Mouse (Mus musculus) hindbrain, postnatal 0 days (tissue): Measurements from ENCODE around the gene Mcts1. TPM values are rescaled to one million over a fixed set of nuclear protein-coding genes. Genes with fewer than 3 reads are reported as not detected.

ENCODE experiments used
- ATAC-seq: fragments of 200-750 bp; cut with Nextera tagmentation; 2 replicates; pipeline ENCODE4 v1.8.0; 2017; ENCODE audit warnings: mild to moderate bottlenecking, moderate TSS enrichment, moderate library complexity
- DNase-seq: peaks from one replicate; pipeline ENCODE4 v3.0.0-alpha.2; 2015; ENCODE audit warnings: low spot score
- H3K27ac ChIP-seq: fragments of 300-500 bp; sonication (generic); 2 replicates; pipeline ENCODE4 v1.5.1; 2014; ENCODE audit warnings: mild to moderate bottlenecking
- H3K27me3 ChIP-seq: fragments of 300-500 bp; sonication (generic); 2 replicates; pipeline ENCODE4 v1.6.1; 2014; ENCODE audit warnings: low read length, mixed read lengths; ENCODE audit not compliant: insufficient read depth
- H3K36me3 ChIP-seq: fragments of 300-500 bp; sonication (generic); 2 replicates; pipeline ENCODE4 v1.6.1; 2014; ENCODE audit warnings: low read length, mixed read lengths; ENCODE audit not compliant: insufficient read depth
- H3K4me1 ChIP-seq: fragments of 300-500 bp; sonication (generic); 2 replicates; pipeline ENCODE4 v1.6.1; 2014; ENCODE audit warnings: antibody characterized with exemption, low read length, mixed read lengths; ENCODE audit not compliant: insufficient read depth
- H3K4me2 ChIP-seq: fragments of 300-500 bp; sonication (generic); 2 replicates; pipeline ENCODE4 v1.6.1; 2014; ENCODE audit warnings: low read depth, mild to moderate bottlenecking, low read length, moderate library complexity, mixed read lengths
- H3K4me3 ChIP-seq: fragments of 300-500 bp; sonication (generic); 2 replicates; pipeline ENCODE4 v1.5.1; 2014; ENCODE audit warnings: low read length
- H3K9ac ChIP-seq: fragments of 300-500 bp; sonication (generic); replicated peaks from 2 replicates; pipeline ENCODE4 v1.6.1; 2014; ENCODE audit warnings: mild to moderate bottlenecking, low read length, moderate library complexity, mixed read lengths
- H3K9me3 ChIP-seq: fragments of 300-500 bp; sonication (generic); 2 replicates; pipeline ENCODE4 v1.6.1; 2016; ENCODE audit warnings: low read length, mixed read lengths
- CTCF ChIP-seq: IDR thresholded peaks from 2 replicates; pipeline ENCODE4 v1.5.1; 2016; ENCODE audit warnings: antibody characterized with exemption, control low read depth, low read depth
- WGBS: fragments of 180-500 bp; shearing (Covaris S2); extraction: QIAGEN DNeasy Blood & Tissue Kit; methylation state at CpG from one replicate; pipeline ENCODE4 v1.1.7; 2014; 5-methylcytosine and 5-hydroxymethylcytosine counted together
- polyA plus RNA-seq: library from polyadenylated mRNA; unstranded; fragments of >200 nt; fragmentation: Nextera tagmentation; extraction: Ambion mirVana; gene quantifications from 2 replicates; pipeline ENCODE4 v1.2.1, GENCODE M21; 2015
- total RNA-seq: library from RNA; depleted of rRNA; stranded (reverse); fragments of >200 nt; gene quantifications from 2 replicates; pipeline ENCODE4 v1.2.3, GENCODE M21; 2014

Mcts1 gene
- total and polyA plus RNA-seq, 2 experiments from 2014 or later: 36.9 to 173 TPM

GRCm38 (mm10) chrX:38634801-38635637 is 34.6 kb downstream of the Mcts1 start, which contains the start of gene C1galt1c1:
Gene C1galt1c1 (minus strand): TSS chrX:38635087.
- peak within 1 kb of the TSS; percentile 89 for H3K27ac ChIP-seq
- no peaks in the 10 kb centered on the region for H3K36me3 ChIP-seq
- H3K4me1 ChIP-seq: no peaks in the 10 kb centered on the region
- peak; percentile 99 for ATAC-seq
- H3K27me3 ChIP-seq: no peaks in the 10 kb centered on the region
- WGBS: 27% methylated on average over 32 of the region's 43 CpGs
- H3K9me3 ChIP-seq: no peaks in the 10 kb centered on the region
- peak within 1 kb of the TSS; percentile 47 for H3K4me3 ChIP-seq
- H3K9ac ChIP-seq: peak within 1 kb of the TSS; percentile 61
- peak within 1 kb of the TSS; percentile 58 for H3K4me2 ChIP-seq
- peak; percentile 95 for DNase-seq
- peak; percentile 43 for TF ChIP-seq CTCF

DNA sequence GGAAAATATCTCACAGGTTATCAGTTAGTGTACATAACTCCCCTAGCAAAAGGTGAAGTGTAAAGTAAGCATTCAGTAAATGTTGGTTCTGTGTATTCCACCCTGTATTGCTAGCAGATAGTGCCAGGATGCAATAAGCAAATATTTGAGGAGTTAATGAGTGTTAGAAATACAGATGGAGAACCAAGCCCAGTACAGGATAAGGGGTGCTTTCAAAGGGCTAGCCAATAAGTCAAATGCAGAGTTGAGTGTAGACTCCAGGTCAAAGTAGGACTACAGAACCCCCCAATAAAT is 35.2 kb downstream of the Mcts1 start:
- Histone ChIP-seq H3K27ac (peak overlapping the region; percentile 54; the same call in 1 of the 2 replicates), H3K27me3 (no peaks in the 10 kb centered on the region), H3K9ac (peak overlapping the region; percentile 33), H3K4me1 (no peaks in the 10 kb centered on the region), H3K4me2 (peak overlapping the region; percentile 49), H3K4me3 (peak overlapping the region; percentile 47), H3K36me3 (no peaks in the 10 kb centered on the region), H3K9me3 (no peaks in the 10 kb centered on the region)
- TF ChIP-seq CTCF: no peak
- ATAC-seq: no peak
- no peak for DNase-seq

DNA sequence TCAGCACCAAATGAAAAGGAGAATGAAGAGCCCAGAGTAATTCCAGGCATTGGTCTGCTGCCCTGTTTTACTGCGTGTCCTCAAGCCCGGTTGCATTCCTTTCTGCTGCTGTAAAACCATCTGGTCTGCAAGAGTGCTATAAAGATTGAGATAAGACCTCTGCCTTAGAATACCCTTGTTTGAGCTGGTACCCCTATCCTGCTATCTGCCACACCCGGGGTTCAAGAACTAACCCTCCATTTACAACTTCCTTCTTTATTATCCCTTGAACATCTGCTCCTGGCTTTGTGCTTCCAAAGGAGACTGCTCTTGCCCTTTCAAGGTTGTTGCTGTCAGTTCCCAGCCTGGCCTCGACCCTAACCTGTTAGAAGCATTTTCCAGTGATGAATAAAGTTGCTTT is 41.1 kb downstream of the Mcts1 start:
- no peak overlapping the region for H3K27ac ChIP-seq
- WGBS: 75% methylated on average over 4 of the region's 4 CpGs
- no peak for ATAC-seq

GRCm38 (mm10) chrX:38642183-38642582 is 41.8 kb downstream of the Mcts1 start:
- no peaks in the 10 kb centered on the region for H3K4me1 ChIP-seq

More for the DNA sequence above, 41.1 kb downstream of the Mcts1 start:
- no peaks in the 10 kb centered on the region for H3K4me1 ChIP-seq
- no peaks in the 10 kb centered on the region for H3K9me3 ChIP-seq
- no peak for TF ChIP-seq CTCF
- H3K4me3 ChIP-seq: no peak overlapping the region
- no peaks in the 10 kb centered on the region for H3K36me3 ChIP-seq
- no peak overlapping the region for H3K4me2 ChIP-seq
- DNase-seq: no peak
- H3K9ac ChIP-seq: no peak overlapping the region
- no peaks in the 10 kb centered on the region for H3K27me3 ChIP-seq

GRCm38 (mm10) chrX:38650404-38651039 is 50.1 kb downstream of the Mcts1 start:
- Histone ChIP-seq H3K27ac (no peak overlapping the region), H3K4me3 (no peak overlapping the region), H3K9ac (no peak overlapping the region), H3K36me3 (no peaks in the 10 kb centered on the region), H3K9me3 (no peaks in the 10 kb centered on the region), H3K27me3 (no peaks in the 10 kb centered on the region), H3K4me1 (no peaks in the 10 kb centered on the region), H3K4me2 (no peak overlapping the region)
- TF ChIP-seq CTCF: no peak
- DNase-seq (no peak), ATAC-seq (no peak)
- 58% methylated on average over 9 of the region's 9 CpGs for WGBS

More at GRCm38 (mm10) chrX:38642183-38642582, 41.8 kb downstream of the Mcts1 start:
- no peak overlapping the region for H3K9ac ChIP-seq
- no peak overlapping the region for H3K4me3 ChIP-seq
- H3K27me3 ChIP-seq: no peaks in the 10 kb centered on the region
- DNase-seq (no peak), ATAC-seq (no peak)
- TF ChIP-seq CTCF: no peak
- H3K36me3 ChIP-seq: no peaks in the 10 kb centered on the region
- H3K27ac ChIP-seq: no peak overlapping the region
- WGBS: 71% methylated on average over 4 of the region's 4 CpGs
- no peak overlapping the region for H3K4me2 ChIP-seq
- H3K9me3 ChIP-seq: no peaks in the 10 kb centered on the region

DNA sequence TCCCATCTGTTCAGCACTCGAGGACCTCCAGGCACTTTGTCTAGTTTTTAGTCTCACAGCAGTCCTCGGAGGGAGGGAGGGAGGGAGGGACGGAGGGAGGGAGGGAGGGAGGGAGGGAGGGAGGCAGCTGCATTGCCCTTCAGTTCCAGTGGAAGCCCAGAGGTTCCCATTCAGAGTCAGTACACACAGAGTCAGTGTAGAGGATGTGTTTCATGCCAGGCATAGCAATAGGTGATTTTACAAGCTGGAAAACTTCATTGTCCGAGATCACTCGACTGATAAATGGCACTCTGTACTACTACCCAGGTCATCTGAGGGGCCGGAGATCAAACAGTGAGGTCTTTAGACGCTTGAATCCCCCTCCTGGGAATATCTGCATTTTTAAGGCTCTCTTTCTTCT is 50.8 kb downstream of the Mcts1 start:
- H3K4me3 ChIP-seq: no peak overlapping the region
- DNase-seq (no peak), ATAC-seq (no peak)
- no peaks in the 10 kb centered on the region for H3K9me3 ChIP-seq
- no peaks in the 10 kb centered on the region for H3K36me3 ChIP-seq
- WGBS: 37% methylated on average over 6 of the region's 7 CpGs
- H3K27me3 ChIP-seq: no peaks in the 10 kb centered on the region
- no peak overlapping the region for H3K27ac ChIP-seq
- TF ChIP-seq CTCF: no peak
- no peak overlapping the region for H3K9ac ChIP-seq
- H3K4me2 ChIP-seq: no peak overlapping the region
- H3K4me1 ChIP-seq: no peaks in the 10 kb centered on the region

GRCm38 (mm10) chrX:38653181-38653580 is 52.8 kb downstream of the Mcts1 start:
- ATAC-seq (no peak), DNase-seq (no peak)
- H3K4me3 ChIP-seq: no peak overlapping the region
- no peaks in the 10 kb centered on the region for H3K36me3 ChIP-seq
- H3K4me1 ChIP-seq: no peaks in the 10 kb centered on the region
- WGBS: 75% methylated on average over 1 of the region's 1 CpGs
- H3K27me3 ChIP-seq: no peaks in the 10 kb centered on the region
- H3K4me2 ChIP-seq: no peak overlapping the region
- no peak overlapping the region for H3K27ac ChIP-seq
- no peak overlapping the region for H3K9ac ChIP-seq
- no peaks in the 10 kb centered on the region for H3K9me3 ChIP-seq
- peak; percentile 14; the same call in 1 of the 2 replicates for TF ChIP-seq CTCF
